Mouse (Mus musculus) c-Kit-positive CD71-negative TER-119-negative erythroid progenitor cells, embryonic 14.5 days (primary cell): Measurements from ENCODE around the gene Hs3st4.
A peak's percentile ranks its signal among the peaks of the same experiment; 100 is the strongest.

Experiments used
- DNase-seq: peaks from one replicate; pipeline ENCODE4 v3.0.0-alpha.2; 2013; ENCODE audit warnings: low read depth

Gene Hs3st4

GRCm38 (mm10) chr7:123982461-123983038, at the start of gene Hs3st4:
Hs3st4 (plus strand) TSS chr7:123982869.
- DNase-seq, result no peak

- DNase-seq, result no peak
Measured at GRCm38 (mm10) chr7:123946836-123947235, 35.8 kb upstream of the Hs3st4 start.

GRCm38 (mm10) chr7:123963021-123963420, 19.6 kb upstream of the Hs3st4 start:
- no peak for DNase-seq

- no peak for DNase-seq
Measured at GRCm38 (mm10) chr7:123964559-123965142, 18.0 kb upstream of the Hs3st4 start.

- DNase-seq, result no peak
Measured at GRCm38 (mm10) chr7:123965515-123965914, 17.2 kb upstream of the Hs3st4 start.

GRCm38 (mm10) chr7:123975441-123975840, 7.2 kb upstream of the Hs3st4 start:
- DNase-seq, result no peak

GRCm38 (mm10) chr7:123981435-123981834, 1.2 kb upstream of the Hs3st4 start:
- DNase-seq, result no peak

- DNase-seq, result no peak
Measured at GRCm38 (mm10) chr7:123982010-123982409, 659 bp upstream of the Hs3st4 start.

- no peak for DNase-seq
Measured at GRCm38 (mm10) chr7:123983177-123984046, 743 bp downstream of the Hs3st4 start.

GRCm38 (mm10) chr7:123992121-123992520, 9.5 kb downstream of the Hs3st4 start:
- DNase-seq, result no peak

GRCm38 (mm10) chr7:123997266-123997665, 14.6 kb downstream of the Hs3st4 start:
- no peak for DNase-seq

GRCm38 (mm10) chr7:123998601-123999000, 15.9 kb downstream of the Hs3st4 start:
- no peak for DNase-seq

- DNase-seq, result no peak
Measured at GRCm38 (mm10) chr7:124026908-124027307, 44.2 kb downstream of the Hs3st4 start.

GRCm38 (mm10) chr7:124032236-124032635, 49.6 kb downstream of the Hs3st4 start:
- no peak for DNase-seq

- no peak for DNase-seq
Measured at GRCm38 (mm10) chr7:124033332-124033731, 50.7 kb downstream of the Hs3st4 start.

- no peak for DNase-seq
Measured at GRCm38 (mm10) chr7:124037281-124037700, 54.6 kb downstream of the Hs3st4 start.

GRCm38 (mm10) chr7:124039142-124039541, 56.5 kb downstream of the Hs3st4 start:
- no peak for DNase-seq

- no peak for DNase-seq
Measured at GRCm38 (mm10) chr7:124047382-124047781, 64.7 kb downstream of the Hs3st4 start.

- no peak for DNase-seq
Measured at GRCm38 (mm10) chr7:124048971-124049370, 66.3 kb downstream of the Hs3st4 start.

GRCm38 (mm10) chr7:124050421-124050820, 67.8 kb downstream of the Hs3st4 start:
- DNase-seq, result no peak

GRCm38 (mm10) chr7:124083741-124084140, 101.1 kb downstream of the Hs3st4 start:
- no peak for DNase-seq

GRCm38 (mm10) chr7:124129019-124129418, 146.3 kb downstream of the Hs3st4 start:
- DNase-seq, result peak; percentile 1

GRCm38 (mm10) chr7:124131312-124131711, 148.6 kb downstream of the Hs3st4 start:
- no peak for DNase-seq
